Mouse (Mus musculus) ZHBTc4 (cell line): ENCODE results near the gene Ankrd23.
"Not testable (repeated sequence)": the region's sequence is repeated elsewhere in the genome, so short reads cannot be mapped to it uniquely, and the experiment has no call there.

Experiments
- DNase-seq: peaks from one replicate; pipeline ENCODE4 v3.0.0-alpha.2; 2011; ENCODE audit warnings: low read depth, low spot score

The Ankrd23 gene

GRCm38 (mm10) chr1:36536783-36537182, at the start of gene Ankrd23:
Gene Ankrd23 (minus strand): TSS chr1:36536883.
- not testable (repeated sequence) for DNase-seq

DNA sequence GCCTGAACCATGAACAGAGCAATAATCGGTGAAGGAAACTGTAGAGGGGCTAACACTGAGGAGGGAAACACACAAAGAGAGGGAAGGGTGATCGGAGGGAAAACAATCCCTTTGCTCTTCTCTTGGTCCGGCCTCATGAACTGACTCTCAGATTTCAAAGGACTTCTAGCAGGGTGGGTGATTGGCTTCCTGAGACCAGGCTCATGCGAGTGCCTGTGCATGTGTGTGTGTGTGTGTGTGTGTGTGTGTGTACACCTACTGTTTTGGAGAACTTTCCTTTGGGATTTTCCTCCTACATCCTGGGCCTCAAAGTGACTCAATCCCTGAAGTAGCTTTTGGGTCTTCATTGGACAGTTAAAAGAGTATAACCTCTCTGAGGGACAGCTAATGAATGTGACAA, 49.6 kb upstream of the Ankrd23 start:
- DNase-seq, result no peak

- no peak for DNase-seq
Observed at GRCm38 (mm10) chr1:36583408-36584116, 46.9 kb upstream of the Ankrd23 start.

DNA sequence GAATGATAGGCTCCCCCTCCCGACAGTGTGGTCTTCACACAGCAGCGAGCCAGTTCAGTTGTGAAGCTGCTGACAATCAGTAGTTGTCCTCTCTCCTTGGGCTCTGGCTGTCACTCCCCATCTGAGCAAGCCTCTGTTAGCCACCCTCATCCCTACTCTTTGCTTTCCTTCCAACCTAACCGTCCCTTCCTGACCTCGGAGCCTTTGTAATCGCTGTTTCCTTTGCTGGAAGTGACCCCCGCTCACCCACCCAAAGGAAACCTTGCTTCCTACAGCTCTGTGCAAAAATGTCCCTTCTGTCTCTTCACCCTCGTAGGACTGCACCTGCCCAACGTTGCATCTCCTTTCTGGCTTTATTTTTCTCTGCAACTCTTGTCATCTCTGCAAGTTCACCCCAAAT, 45.5 kb upstream of the Ankrd23 start:
- DNase-seq, result no peak

DNA sequence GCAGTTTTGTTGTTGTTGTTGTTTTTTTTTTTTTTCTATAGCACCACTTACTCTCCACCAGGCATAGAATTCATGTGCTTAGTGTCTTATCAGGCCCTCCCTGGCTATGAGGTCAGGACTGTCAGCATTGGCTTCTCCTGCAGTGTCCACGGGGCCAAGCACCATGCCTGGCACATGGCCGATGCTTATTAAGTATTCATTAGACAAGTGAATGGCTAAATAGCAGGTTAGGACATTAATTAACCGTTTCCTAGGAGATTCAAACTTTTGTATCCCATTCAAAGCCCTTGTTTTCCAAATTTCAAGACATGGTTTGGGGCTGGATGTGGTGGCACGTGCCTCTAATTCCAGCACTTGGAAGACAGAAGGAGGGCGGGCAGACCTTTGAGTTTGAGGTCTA, 44.6 kb upstream of the Ankrd23 start:
- DNase-seq, result no peak

GRCm38 (mm10) chr1:36580384-36581207, 43.9 kb upstream of the Ankrd23 start:
- DNase-seq, result peak; percentile 87

- DNase-seq, result no peak
Observed at GRCm38 (mm10) chr1:36579974-36580383, 43.3 kb upstream of the Ankrd23 start.

DNA sequence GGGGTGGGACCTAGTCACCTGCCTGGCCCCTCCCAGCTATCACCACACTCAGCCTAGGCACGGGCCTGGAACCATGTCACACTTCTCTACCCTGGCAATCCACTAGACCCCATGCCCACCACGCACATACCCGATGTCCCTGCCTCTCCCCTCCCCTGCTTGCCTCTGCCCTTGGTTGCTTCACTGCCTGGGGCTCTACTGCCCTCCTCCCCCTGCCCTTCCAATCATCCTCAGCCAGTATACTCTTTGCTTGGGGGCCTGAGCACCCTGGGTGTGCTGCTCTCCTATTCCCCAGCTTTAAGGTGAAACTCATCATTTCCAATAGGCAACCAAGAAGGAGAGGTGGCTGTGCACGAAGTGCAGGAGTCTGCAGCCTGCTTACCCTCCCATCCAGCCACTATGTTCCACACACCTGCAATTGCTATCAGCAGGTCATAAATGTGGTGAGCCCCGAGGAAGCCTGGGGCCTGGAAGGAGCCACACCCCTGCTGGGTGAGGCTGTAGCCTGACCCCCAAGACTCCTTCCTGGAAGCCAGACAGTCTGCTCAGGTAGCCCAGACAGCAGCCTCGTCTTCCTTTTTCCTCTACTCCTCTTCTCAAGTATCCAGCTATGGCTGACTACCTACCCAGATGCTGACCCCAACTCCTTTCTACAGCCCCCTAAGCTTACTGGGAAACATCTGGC, 40.5 kb upstream of the Ankrd23 start:
- no peak for DNase-seq

DNA sequence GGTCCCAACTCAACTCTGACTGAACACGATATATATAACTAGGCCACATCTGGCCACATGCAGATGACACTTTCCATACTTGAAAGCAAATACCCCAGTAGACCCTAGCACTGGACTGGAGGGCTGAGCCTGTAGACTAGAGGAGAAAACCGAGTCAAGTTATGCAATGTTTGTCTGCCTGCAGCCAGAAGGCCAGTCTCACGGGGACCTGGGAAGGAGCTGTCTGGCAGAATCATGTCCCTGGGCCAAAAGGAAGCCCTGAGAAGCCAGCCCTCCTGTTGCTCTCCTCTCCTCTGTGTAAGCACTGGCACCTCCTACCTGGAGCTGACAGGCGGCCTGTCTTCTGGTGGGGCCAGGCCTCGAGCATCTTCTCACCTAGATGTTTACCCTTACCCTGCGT, 38.7 kb upstream of the Ankrd23 start:
- no peak for DNase-seq

- no peak for DNase-seq
Observed at GRCm38 (mm10) chr1:36574196-36574955, 37.7 kb upstream of the Ankrd23 start.

- no peak for DNase-seq
Observed at GRCm38 (mm10) chr1:36573524-36573923, 36.8 kb upstream of the Ankrd23 start.

DNA sequence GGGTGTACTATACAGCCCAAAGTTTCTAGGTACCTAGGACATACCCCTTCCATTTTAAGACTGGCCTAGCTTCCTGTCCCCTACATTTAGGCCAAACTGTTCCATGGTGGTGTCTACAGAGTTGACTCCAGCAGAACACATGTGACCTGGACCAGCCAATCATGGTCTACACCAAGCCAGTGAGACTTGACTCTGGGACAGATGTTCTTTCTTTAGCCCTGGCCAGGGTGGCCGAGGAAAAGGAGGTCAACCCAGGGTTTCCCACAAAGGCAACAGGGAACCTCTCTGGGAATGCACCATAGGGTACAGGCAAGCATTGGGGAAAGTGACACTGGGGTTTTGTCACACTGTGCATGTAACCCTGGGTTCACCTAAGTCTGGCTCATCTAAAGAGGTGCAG, 36.0 kb upstream of the Ankrd23 start:
- DNase-seq, result no peak

DNA sequence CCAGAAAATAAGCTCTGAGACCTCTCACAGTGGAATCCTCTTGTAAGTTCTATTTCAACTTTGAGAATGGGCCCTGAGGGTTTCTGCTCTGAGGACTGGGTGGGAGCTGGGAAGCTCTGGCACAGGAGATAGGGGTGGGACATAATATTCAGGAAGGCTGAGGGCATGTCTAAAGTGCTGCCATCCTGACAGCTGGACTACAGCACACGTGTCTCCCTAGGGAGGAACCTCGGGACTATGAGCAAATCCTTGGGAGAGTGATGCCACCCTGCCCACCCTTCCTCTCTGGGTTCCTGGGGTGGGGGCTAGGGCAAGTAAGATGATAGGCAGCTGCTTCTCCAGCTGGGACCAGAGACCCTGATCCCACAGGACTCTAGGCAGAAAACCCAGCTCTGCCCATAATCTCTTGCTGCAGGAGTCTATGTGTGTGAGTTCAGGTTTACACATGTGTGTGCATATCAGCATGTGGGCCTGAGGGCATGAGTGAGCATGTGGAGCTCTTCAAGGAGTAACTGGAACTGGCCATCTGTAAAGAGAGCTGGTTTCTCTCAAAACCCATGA, 35.5 kb upstream of the Ankrd23 start:
- no peak for DNase-seq

DNA sequence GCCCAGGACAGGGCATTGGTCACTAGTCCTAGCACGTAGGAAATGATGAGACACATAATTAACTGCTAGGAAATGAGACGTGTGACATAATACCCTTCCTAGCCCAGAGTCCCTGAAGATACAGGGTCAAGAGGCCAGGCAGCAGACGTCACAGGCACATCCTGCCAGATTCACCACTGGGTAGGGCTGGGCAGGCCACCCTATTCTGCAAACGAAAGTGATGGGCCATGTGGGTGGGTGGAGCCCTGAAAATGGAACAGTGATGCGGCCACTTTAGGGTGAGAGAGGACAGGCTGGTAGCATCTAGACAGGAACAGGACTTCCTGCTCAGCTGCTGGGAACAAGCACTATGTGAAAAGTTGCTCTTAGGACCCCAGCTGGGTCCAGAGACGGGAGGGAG, 34.9 kb upstream of the Ankrd23 start:
- DNase-seq, result no peak

GRCm38 (mm10) chr1:36570320-36570719, 33.6 kb upstream of the Ankrd23 start:
- DNase-seq, result no peak

DNA sequence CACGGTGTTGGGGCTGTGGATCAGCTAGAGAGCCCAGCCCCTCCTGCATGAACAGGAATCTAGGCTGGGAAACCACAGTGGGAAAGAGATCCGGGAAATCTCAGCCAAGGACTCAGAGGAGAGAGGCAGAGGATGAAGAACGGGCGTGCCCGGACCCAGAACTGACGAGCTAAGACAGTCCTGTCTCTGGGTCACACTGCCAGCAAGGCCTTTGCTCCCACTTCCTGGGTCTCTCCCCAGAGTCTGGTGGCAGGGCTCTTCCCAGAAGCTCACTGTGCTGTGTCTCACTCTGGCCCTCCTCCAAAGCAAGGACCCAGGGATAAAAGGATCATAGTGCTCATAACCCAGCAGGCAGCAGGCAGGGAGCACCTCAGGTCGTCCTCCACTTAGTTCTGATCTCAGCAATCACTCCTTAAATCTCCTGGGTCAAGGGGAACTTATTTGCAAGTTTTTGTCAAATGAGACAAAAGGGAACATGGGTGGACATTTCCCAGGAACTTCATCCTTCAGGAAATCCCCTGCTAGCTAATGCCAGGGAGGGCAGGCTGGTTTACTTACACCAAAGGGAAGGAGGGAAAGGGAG, 33.1 kb upstream of the Ankrd23 start:
- DNase-seq, result no peak

DNA sequence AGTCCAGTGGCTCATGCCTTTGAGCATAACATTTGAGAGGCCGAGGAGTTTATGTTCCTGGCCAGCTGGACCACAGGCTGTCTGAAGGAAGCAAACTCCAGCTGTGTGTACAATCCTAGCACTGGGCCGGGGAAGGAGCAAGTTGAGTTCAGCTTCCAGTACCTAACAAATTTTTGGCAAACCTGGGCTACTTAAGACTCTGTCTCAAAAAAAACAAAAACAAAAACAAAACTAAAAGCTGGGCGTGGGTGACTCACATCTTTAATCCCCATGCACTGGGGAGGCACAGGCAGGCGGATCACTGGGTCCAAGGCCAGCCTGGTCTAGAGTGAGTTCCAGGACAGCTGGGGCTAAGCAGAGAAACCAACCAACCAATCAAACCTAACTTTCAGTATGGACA, 32.1 kb upstream of the Ankrd23 start:
- DNase-seq, result no peak

GRCm38 (mm10) chr1:36567818-36568603, 31.3 kb upstream of the Ankrd23 start:
- peak; percentile 42 for DNase-seq

- no peak for DNase-seq
Observed at GRCm38 (mm10) chr1:36566425-36566824, 29.7 kb upstream of the Ankrd23 start.

DNA sequence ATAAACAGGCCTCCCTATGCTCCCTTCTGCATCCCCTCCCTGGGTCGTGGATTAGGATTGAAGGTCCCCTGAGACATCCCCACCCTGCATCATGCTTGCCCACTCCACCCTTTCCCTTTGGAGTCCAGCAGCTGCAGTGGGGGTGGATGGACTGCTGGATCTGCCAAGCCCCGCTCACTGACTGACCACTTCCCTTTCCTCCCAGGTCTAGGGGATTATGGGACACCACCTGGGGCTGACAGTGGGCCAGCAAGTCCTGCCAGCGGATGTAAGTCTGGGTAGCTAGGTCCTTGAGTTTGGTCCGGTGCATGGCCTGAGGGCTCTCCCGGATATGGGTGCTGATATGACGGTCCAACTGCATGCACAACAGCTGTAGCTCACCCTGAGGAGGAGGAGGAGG, 27.4 kb upstream of the Ankrd23 start:
- DNase-seq, result no peak
